Mouse (Mus musculus): ENCODE measurements at regions not wholly inside any gene's neighbourhood (a gene's known extent, or its start where the extent isn't known, plus 50 kb on each side); places are given as distances from the start of the nearest gene placed in this dataset.

DNA sequence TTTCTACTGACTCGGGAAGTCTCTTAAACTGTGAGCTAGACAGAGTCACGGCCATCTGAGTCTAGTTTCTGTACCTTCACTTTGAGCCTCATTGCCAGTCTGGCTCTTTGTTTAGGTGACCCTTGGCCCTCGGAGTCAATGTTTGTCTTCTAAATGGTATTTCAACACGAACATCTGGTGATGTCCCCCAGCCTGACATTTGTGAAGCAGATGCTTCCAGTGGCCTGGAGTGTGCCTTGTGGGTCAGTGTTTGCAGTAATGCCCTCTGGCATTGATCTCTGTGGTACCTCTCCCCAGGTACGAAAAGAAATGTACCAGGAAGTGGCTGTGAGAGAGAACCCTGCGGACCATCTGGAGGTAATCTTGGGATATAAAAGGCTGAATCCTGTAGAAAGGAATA lies 155.7 kb upstream of the Bmp4 start:
- no peak for DNase-seq (ENCODE audit: low spot score in 2 of 2)
- intact Hi-C loops (cut with DNase I), result no loop called here

DNA sequence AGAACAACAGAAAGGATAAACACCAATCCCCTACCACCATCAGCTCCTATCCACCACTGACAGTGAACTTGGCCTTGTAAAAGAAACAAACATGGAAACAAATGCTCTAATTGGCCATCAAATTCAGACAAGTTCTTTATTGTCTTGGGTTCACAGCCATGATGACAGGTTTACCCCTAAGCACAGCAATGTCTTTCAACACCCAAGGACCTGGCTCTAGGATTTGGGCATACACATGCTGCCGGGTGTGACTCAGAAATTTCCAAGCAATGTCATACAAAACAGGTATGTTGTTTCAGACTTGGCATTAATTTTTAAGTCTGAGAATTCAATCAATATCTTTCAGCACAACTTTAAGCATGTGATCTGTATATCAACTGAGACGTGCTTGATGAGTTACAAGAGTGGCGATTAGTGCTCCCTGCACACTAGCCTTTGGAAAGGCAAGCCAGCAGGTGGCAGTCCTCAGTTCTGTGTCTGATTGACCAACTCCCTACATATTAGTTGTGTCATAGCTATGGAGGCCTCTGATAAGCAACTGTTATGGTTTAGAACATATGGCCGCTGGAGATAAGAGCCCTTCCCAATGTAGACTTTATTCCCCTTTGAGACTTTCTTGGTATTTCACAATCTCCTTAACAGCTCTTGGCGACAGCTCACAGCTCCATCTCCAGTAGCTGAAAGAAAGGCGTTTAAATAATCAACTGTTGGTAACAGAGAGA lies 149.2 kb upstream of the Bmp4 start:
- DNase-seq (ENCODE audit: low spot score in 2 of 2), result no peak
- intact Hi-C loops (cut with DNase I), result no loop called here

DNA sequence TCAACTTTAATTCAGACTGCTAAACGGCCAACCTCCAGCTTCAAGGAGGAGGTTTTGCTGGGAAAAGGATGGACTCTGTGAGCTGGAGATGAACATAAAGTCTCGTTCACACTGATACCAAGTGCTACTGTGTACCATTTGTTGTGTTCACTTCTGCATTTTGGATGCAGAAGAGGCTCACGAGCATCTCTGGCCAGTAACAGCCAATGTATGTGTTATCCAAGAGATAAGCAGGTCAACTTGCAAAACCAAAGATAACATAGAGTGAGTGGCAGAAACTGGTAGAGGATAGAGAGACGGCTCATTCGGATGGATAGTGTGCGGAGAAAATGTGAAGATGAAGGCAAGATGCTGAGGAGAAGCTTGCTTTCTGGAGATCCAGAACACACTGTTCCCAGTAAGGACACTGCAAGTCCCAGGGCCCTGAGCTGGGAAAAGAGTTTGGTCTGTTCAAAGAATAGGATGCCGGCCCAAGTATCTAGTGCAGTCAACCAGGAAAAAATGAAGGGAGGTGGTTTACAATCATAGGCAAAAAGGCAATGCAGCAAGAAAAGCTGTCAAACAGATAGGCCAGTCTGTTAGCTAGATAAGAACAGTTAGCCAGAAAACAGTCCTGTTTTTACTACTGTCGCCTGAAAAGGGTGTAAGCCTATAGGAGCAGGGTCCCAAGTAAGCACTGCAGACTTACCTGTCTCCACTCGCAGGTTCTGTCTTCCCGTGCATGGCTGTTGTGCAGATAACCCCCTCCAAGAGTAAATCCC lies 145.7 kb upstream of the Bmp4 start:
- no peak for DNase-seq (ENCODE audit: low spot score in 2 of 2)
- intact Hi-C loops (cut with DNase I), result no loop called here

DNA sequence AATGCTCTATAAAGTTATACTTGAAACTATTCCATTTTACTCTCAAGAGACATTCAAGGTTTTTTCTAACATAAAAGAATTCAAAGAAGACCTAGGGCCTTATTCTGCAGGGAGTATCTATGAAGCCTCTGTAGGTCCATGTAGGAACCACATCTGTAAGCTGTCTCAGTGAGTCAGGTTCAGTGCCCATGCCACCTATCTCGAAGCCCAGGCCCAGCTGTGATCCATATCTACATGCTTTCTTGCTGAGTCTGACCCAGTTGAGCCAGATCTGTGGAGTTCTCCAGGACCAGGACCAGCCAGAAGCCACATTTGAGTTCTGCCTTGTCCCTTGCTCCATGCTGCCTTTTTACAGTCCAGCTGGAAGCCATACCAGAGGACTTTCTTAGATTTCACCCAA lies 142.2 kb upstream of the Bmp4 start:
- intact Hi-C loops (cut with DNase I), result no loop called here
- no peak for DNase-seq (ENCODE audit: low spot score in 2 of 2)

DNA sequence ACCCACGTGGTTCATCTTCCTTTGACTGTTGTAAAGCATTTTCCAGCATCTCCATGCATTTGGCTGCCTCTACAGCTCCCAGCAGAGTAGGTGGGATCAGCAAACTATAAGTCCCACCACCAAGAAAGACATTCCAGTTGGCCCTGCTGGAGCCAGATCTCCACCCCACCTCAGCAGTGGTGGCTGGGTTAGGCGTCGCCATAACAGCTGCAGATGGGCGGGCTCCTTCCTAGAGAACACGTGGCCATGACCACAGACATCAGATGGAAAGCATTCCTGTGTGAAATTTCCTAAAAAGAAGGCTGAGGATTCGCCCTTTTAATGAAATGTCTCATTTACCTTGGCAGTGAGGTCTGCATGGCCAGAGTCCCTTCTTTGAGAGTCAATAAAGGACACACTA lies 140.0 kb upstream of the Bmp4 start:
- DNase-seq (ENCODE audit: low spot score in 2 of 2), result no peak
- intact Hi-C loops (cut with DNase I), result no loop called here

GRCm38 (mm10) chr14:46529086-46529715 lies 138.7 kb upstream of the Bmp4 start:
- DNase-seq (ENCODE audit: low spot score in 2 of 2), result no peak
- intact Hi-C loops (cut with DNase I), result no loop called here

- intact Hi-C loops (cut with DNase I), result no loop called here
- no peak for DNase-seq (ENCODE audit: low spot score in 2 of 2)
These were observed 126.8 kb upstream of the Bmp4 start for GRCm38 (mm10) chr14:46517258-46517657.

DNA sequence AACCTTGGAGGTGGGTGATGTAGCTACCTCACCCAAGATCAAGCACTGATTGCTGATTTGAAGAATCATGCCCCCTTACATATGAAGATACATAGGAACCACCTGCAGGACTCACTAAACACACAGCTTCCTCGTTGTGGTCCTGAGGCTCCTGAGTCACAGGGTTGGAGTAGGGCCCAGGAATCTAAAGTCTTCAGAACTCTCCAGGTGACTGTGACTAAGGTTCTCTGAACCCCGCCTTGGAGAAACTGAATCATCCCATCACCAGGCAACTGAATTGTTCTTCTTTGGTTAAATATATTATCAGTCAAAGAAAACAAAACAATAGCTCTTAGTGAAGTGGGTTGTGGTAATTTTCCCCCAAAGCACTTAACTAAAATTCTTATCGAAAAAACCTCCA lies 125.8 kb upstream of the Bmp4 start:
- intact Hi-C loops (cut with DNase I), result no loop called here
- DNase-seq (ENCODE audit: low spot score in 2 of 2), result no peak

DNA sequence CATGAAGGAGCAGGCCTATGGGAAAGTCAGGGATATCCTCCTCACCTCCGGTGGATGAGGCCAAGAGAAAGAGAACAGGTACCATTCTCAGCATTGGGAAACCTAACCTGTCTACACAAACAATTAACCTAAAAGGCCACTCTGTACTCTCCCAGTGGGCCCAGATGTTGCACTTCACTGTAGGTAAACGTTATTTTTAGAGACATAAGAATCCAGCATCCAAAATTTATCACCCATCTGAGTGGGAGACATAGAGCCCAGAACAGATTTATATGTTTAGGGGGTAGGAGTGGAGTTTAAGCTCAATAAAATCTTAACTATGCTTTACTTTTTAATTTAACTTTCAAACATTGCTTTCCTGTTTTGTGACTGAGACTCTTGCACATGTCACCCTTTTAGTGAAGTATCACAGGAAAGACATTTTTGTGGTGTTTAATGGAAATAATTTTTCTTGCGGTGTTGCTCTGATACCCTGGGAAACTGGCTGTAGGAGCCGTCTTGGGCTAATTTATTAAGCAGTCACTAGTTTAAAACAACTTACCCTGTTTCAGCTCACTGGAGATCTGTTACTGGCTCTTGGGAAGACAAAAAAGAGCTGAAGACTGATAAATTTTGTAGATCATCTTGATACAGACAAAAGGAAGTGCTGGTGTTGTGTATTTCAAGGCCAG lies 123.9 kb upstream of the Bmp4 start:
- no peak for DNase-seq (ENCODE audit: low spot score in 2 of 2)

DNA sequence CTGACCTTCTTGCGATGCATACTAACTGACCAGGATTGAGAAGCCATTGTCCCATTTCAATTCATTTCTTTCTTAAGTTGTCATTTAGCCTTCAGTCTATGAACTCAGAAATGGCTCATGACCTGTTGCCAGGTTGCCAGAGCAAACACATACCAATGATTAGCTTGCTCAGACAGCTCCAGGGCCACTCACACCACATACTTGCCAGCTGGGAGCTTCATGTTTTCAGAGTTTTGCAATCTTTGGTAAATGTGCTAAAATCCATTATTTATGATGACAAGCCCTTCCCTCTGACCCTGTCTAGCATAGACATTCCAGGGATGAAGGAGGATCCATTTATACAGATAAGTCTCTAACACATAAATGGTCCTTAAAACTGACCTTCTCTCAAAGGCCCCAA lies 121.6 kb upstream of the Bmp4 start:
- DNase-seq (ENCODE audit: low spot score in 2 of 2), result no peak
- intact Hi-C loops (cut with DNase I), result no loop called here

More for the DNA sequence above, 123.9 kb upstream of the Bmp4 start:
- intact Hi-C loops (cut with DNase I), result no loop called here

GRCm38 (mm10) chr14:46508871-46509270 lies 118.4 kb upstream of the Bmp4 start:
- intact Hi-C loops (cut with DNase I), result no loop called here
- no peak for DNase-seq (ENCODE audit: low spot score in 2 of 2)

- intact Hi-C loops (cut with DNase I), result no loop called here
- no peak for DNase-seq (ENCODE audit: low spot score in 2 of 2)
These were observed 114.8 kb upstream of the Bmp4 start for GRCm38 (mm10) chr14:46505266-46505665.

DNA sequence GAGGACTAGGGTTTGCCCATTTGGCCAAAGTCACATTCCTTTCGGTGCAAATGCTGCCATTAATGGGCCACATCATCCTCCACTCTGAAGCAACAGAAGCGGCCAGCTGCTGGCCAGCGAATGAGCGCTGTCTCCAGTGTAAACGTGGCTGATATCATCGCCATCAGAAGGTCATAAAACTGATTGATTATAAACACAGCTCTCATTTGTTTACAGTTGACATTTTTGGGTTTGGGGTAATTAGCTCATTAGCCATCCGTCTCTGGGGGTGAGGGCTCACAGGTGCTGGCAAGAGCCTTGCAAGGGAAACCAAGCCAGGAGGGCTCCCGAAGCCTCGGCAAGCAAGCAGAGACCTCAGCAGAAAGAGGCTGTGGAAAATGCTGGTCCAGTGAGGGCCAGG lies 101.1 kb upstream of the Bmp4 start:
- no peak for DNase-seq (ENCODE audit: low spot score in 2 of 2)
- intact Hi-C loops (cut with DNase I), result no loop called here

- no peak for DNase-seq (ENCODE audit: low spot score in 2 of 2)
- intact Hi-C loops (cut with DNase I), result no loop called here
These were observed 100.7 kb upstream of the Bmp4 start for GRCm38 (mm10) chr14:46491182-46491581.

- no peak for DNase-seq (ENCODE audit: low spot score in 2 of 2)
- intact Hi-C loops (cut with DNase I), result no loop called here
These were observed 97.1 kb upstream of the Bmp4 start for GRCm38 (mm10) chr14:46487551-46487950.

DNA sequence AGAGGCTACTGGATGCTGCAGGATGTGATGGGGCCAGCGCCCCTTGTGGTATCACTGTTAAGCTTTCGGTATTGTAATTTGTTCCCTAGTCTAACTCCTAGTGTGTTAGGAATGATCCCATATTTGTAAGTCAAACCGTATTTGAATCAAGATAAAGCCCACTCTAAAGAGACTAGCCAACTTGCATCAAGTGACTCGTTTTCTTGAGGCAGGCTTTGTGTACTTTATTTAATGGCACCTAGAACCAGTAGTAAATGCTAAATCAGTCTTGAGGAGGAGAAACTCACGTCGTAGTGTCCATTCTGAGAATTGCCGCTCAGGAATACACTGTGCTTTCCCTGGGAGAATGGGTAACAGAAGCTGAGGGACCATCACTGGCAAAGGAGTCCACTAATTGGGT lies 89.9 kb upstream of the Bmp4 start:
- intact Hi-C loops (cut with DNase I), result no loop called here
- no peak for DNase-seq (ENCODE audit: low spot score in 2 of 2)

DNA sequence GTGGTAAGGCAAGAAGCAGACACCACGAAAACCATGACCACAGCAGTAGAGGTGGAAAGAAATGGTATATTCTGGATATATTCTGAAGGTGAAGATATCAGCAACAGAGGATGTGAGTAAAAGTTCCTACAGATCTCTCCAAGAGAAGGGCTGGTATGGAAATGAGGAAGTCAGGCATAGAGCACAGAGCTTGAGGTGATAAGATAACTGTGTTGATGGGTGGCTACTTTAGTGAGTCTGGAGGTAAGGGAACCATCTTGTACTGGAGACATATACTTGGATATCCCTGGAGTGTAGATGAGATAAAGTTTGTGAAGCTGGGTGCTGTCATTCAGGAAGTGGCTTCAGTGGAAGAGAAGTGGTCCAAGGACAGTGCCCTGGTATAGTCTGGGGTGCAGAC lies 85.5 kb upstream of the Bmp4 start:
- intact Hi-C loops (cut with DNase I), result no loop called here

GRCm38 (mm10) chr14:46462967-46463366 lies 72.5 kb upstream of the Bmp4 start:
- intact Hi-C loops (cut with DNase I), result no loop called here
- DNase-seq (ENCODE audit: low spot score in 2 of 2), result peak in 1 of 2 experiments; percentile 51

More for the DNA sequence above, 85.5 kb upstream of the Bmp4 start:
- DNase-seq (ENCODE audit: low spot score in 2 of 2), result no peak

DNA sequence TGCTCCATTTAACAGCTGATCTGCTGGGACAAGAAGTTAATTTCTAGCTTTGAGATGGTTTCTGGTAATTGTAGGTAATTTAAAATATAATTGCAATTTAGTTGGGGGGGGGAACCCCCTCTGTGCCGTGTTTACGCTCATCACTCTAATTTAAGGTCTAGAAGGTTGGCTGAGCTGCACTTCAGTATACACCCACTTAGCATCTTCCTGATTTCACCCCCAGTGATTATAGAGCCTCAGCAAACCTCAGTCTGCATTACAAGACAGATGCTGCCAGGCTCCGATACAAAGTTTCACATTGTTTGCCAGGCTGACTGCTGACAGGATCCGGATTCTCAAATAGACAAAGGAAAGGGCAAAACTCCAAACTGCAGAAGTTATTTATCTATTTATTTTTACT lies 71.5 kb upstream of the Bmp4 start:
- intact Hi-C loops (cut with DNase I), result no loop called here
- DNase-seq (ENCODE audit: low spot score in 2 of 2), result peak in 1 of 2 experiments; percentile 2

- intact Hi-C loops (cut with DNase I), result no loop called here
- DNase-seq (ENCODE audit: low spot score in 2 of 2), result no peak
These were observed 64.0 kb upstream of the Bmp4 start for GRCm38 (mm10) chr14:46454500-46454899.

Data from left cerebral cortex, postnatal 25 days (tissue).